Mouse (Mus musculus): ENCODE measurements around the gene Cped1.

DNA sequence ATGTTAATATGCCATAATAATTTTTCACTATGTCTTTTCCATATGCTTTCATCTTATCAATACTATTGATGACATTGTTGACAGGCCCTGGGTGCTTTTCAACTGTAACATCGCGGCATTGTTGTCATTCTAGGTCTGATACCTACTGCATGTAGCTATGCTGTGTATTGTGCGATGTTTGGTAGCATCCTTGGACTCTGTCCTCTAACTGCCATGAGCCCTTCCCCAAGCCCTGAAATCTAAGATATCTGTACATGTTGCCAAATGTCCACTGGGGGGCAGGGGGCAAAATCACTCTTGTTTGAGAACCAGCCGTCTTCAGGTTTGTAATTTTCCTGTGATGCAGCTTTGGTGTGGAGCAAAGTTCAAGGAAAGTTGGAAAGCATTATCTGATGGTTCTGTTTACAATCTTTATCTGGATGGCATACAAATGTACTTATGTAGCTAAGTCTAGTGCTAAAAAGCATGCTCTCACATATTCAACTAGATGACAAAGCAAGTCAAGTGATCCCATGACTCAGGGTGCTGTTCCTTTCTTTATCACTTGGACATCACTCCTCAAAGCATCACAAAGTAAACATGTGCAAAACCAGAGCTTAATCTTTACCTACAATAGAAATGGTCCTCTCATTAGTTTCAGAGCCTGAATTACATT lies 47.6 kb upstream of the Cped1 start:
- no peak for TF ChIP-seq EP300 (optimal IDR thresholded peaks at IDR 0.05)
- no peak for TF ChIP-seq CTCF (IDR thresholded peaks at IDR 0.05; ENCODE audit: low read depth)
